Mouse (Mus musculus) cortical plate, adult 2 months (tissue): ENCODE results near the gene Pde4c. TPM values are rescaled to one million over a fixed set of nuclear protein-coding genes. Genes with fewer than 3 reads are reported as not detected.

Experiments
- H3K27ac ChIP-seq: fragments of 200-500 bp; 2 replicates; pipeline ENCODE4 v1.5.1; 2012; ENCODE audit warnings: low read length, control low read depth, inconsistent platforms; ENCODE audit not compliant: insufficient read depth
- H3K4me1 ChIP-seq: fragments of 200-500 bp; 2 replicates; pipeline ENCODE4 v1.6.1; 2011; ENCODE audit warnings: low read length; ENCODE audit not compliant: control insufficient read depth, insufficient read depth
- H3K4me3 ChIP-seq: fragments of 200-500 bp; 2 replicates; pipeline ENCODE4 v1.5.1; 2011; ENCODE audit warnings: mild to moderate bottlenecking, low read length, control low read depth; ENCODE audit not compliant: insufficient read depth
- CTCF ChIP-seq: fragments of 200-500 bp; IDR thresholded peaks from 2 replicates; pipeline ENCODE4 v1.5.1; 2011; ENCODE audit warnings: mild to moderate bottlenecking, control low read depth, low read length; ENCODE audit not compliant: insufficient read depth; ENCODE audit errors: extremely low read depth
- POLR2A ChIP-seq: fragments of 200-500 bp; IDR thresholded peaks from 2 replicates; pipeline ENCODE4 v1.6.1; 2011; ENCODE audit warnings: mild to moderate bottlenecking, low read length, control low read depth; ENCODE audit not compliant: insufficient read depth; ENCODE audit errors: extremely low read depth
- polyA plus RNA-seq: library from polyadenylated mRNA; depleted of rRNA; stranded (reverse); fragments of >200 nt; gene quantifications from 2 replicates; pipeline ENCODE4 v1.2.3, GENCODE M21; 2012

Gene Pde4c
- polyA plus RNA-seq, 1 experiment = 4.8 TPM

GRCm38 (mm10) chr8:70763354-70763753 lies 39.8 kb downstream of the Pde4c start:
- no peak for TF ChIP-seq POLR2A
- TF ChIP-seq CTCF = peak; percentile 72
- Histone ChIP-seq H3K27ac (no peak overlapping the region), H3K4me1 (peaks cover 10% of the 10 kb centered on the region; the same call in 1 of the 2 replicates), H3K4me3 (no peak overlapping the region)

- no peak for TF ChIP-seq CTCF
- no peak for TF ChIP-seq POLR2A
- H3K4me3 ChIP-seq = no peak overlapping the region
- peaks cover 8% of the 10 kb centered on the region; the same call in 1 of the 2 replicates for H3K4me1 ChIP-seq
- no peak overlapping the region for H3K27ac ChIP-seq
Measured at GRCm38 (mm10) chr8:70764026-70764425, 40.5 kb downstream of the Pde4c start.

GRCm38 (mm10) chr8:70764676-70765075 lies 41.2 kb downstream of the Pde4c start:
- H3K27ac ChIP-seq = no peak overlapping the region
- peaks cover 8% of the 10 kb centered on the region; the same call in 1 of the 2 replicates for H3K4me1 ChIP-seq
- TF ChIP-seq CTCF (no peak), POLR2A (no peak)
- no peak overlapping the region for H3K4me3 ChIP-seq

GRCm38 (mm10) chr8:70765329-70765728 lies 41.8 kb downstream of the Pde4c start:
- Histone ChIP-seq H3K4me3 (no peak overlapping the region), H3K27ac (no peak overlapping the region), H3K4me1 (peaks cover 6% of the 10 kb centered on the region; the same call in 1 of the 2 replicates)
- TF ChIP-seq CTCF (no peak), POLR2A (no peak)

- Histone ChIP-seq H3K27ac (no peak overlapping the region), H3K4me1 (peaks cover 6% of the 10 kb centered on the region; the same call in 1 of the 2 replicates), H3K4me3 (peak overlapping the region; percentile 21)
- no peak for TF ChIP-seq CTCF
Measured at GRCm38 (mm10) chr8:70765838-70766570, 42.5 kb downstream of the Pde4c start.

- H3K4me1 ChIP-seq = peaks cover 6% of the 10 kb centered on the region; the same call in 1 of the 2 replicates
- no peak for TF ChIP-seq POLR2A
- TF ChIP-seq CTCF = no peak
- no peak overlapping the region for H3K27ac ChIP-seq
- H3K4me3 ChIP-seq = peak overlapping the region; percentile 21
Measured at GRCm38 (mm10) chr8:70766571-70767440, 43.3 kb downstream of the Pde4c start.

GRCm38 (mm10) chr8:70767503-70767902 lies 44.0 kb downstream of the Pde4c start:
- Histone ChIP-seq H3K27ac (no peak overlapping the region), H3K4me3 (no peak overlapping the region), H3K4me1 (peaks cover 6% of the 10 kb centered on the region; the same call in 1 of the 2 replicates)
- TF ChIP-seq CTCF (no peak), POLR2A (no peak)

GRCm38 (mm10) chr8:70768231-70768776 lies 44.8 kb downstream of the Pde4c start:
- TF ChIP-seq CTCF = no peak
- Histone ChIP-seq H3K27ac (no peak overlapping the region), H3K4me3 (no peak overlapping the region), H3K4me1 (peaks cover 6% of the 10 kb centered on the region; the same call in 1 of the 2 replicates)

- H3K27ac ChIP-seq = no peak overlapping the region
- peaks cover 7% of the 10 kb centered on the region for H3K4me1 ChIP-seq
- H3K4me3 ChIP-seq = no peak overlapping the region
- TF ChIP-seq POLR2A = no peak
- no peak for TF ChIP-seq CTCF
Measured at GRCm38 (mm10) chr8:70768956-70769355, 45.4 kb downstream of the Pde4c start.

- peak; percentile 100 for TF ChIP-seq CTCF
- no peak for TF ChIP-seq POLR2A
- no peak overlapping the region for H3K4me3 ChIP-seq
- no peak overlapping the region for H3K27ac ChIP-seq
- peaks cover 8% of the 10 kb centered on the region for H3K4me1 ChIP-seq
Measured at GRCm38 (mm10) chr8:70769359-70769758, 45.8 kb downstream of the Pde4c start.
